Mouse (Mus musculus) liver, embryonic 14.5 days (tissue): ENCODE results near the gene Rfx5. TPM values are rescaled to one million over a fixed set of nuclear protein-coding genes. Genes with fewer than 3 reads are reported as not detected.
"Not testable (repeated sequence)": the region's sequence is repeated elsewhere in the genome, so short reads cannot be mapped to it uniquely, and the experiment has no call there.

Experiments used
- ATAC-seq: fragments of 200-750 bp; cut with Nextera tagmentation; 2 replicates; pipeline ENCODE4 v1.8.0; 2017; ENCODE audit warnings: moderate number of reproducible peaks, mild to moderate bottlenecking, moderate library complexity; ENCODE audit not compliant: insufficient read depth
- DNase-seq, 3 experiments: peaks; one replicate each; pipeline ENCODE4 v3.0.0-alpha.2; 2012 to 2013; ENCODE audit warnings: low read depth in 3 of 3, low spot score in 3 of 3
- H3K27ac ChIP-seq: fragments of 300-500 bp; sonication (generic); 2 replicates; pipeline ENCODE4 v1.5.1; 2014; ENCODE audit warnings: moderate library complexity, mild to moderate bottlenecking, control low read depth, inconsistent platforms
- H3K27me3 ChIP-seq: fragments of 300-500 bp; sonication (generic); 2 replicates; pipeline ENCODE4 v1.6.1; 2014; ENCODE audit warnings: mild to moderate bottlenecking, low read length, moderate library complexity; ENCODE audit not compliant: control insufficient read depth, insufficient read depth
- H3K36me3 ChIP-seq: fragments of 300-500 bp; sonication (generic); replicated peaks from 2 replicates; pipeline ENCODE4 v1.6.1; 2014; ENCODE audit warnings: low read depth; ENCODE audit not compliant: control insufficient read depth, insufficient read depth
- H3K4me1 ChIP-seq, 2 experiments: fragments of 200-500 bp in 1 of 2; fragments of 300-500 bp in 1 of 2; sonication (generic) in 1 of 2; replicated peaks; 2 replicates each; pipeline ENCODE4 v1.6.1; 2012 to 2014; ENCODE audit warnings: antibody characterized with exemption in 1 of 2, inconsistent platforms in 1 of 2, low read length in 1 of 2; ENCODE audit not compliant: control insufficient read depth in 2 of 2, insufficient read depth in 2 of 2
- H3K4me2 ChIP-seq: fragments of 300-500 bp; sonication (generic); 2 replicates; pipeline ENCODE4 v1.6.1; 2014; ENCODE audit warnings: low read depth, mild to moderate bottlenecking, control low read depth, moderate library complexity
- H3K4me3 ChIP-seq, 2 experiments: fragments of 200-500 bp in 1 of 2; fragments of 300-500 bp in 1 of 2; sonication (generic) in 1 of 2; 2 replicates each; pipeline ENCODE4 v1.5.1; 2012 to 2014; ENCODE audit warnings: low read depth in 2 of 2, low read length in 2 of 2, mild to moderate bottlenecking in 2 of 2, control low read depth in 1 of 2, inconsistent platforms in 1 of 2, moderate library complexity in 1 of 2; ENCODE audit not compliant: insufficient read depth in 1 of 2
- H3K9ac ChIP-seq: fragments of 300-500 bp; sonication (generic); replicated peaks from 2 replicates; pipeline ENCODE4 v1.6.1; 2014; ENCODE audit warnings: mild to moderate bottlenecking, control low read depth, moderate library complexity
- H3K9me3 ChIP-seq: fragments of 300-500 bp; sonication (generic); 2 replicates; pipeline ENCODE4 v1.6.1; 2016; ENCODE audit warnings: low read length, mixed read lengths; ENCODE audit not compliant: control insufficient read depth
- CTCF ChIP-seq: IDR thresholded peaks from 2 replicates; pipeline ENCODE4 v1.5.1; 2016; ENCODE audit warnings: antibody characterized with exemption, low read depth, control low read depth
- EP300 ChIP-seq: IDR thresholded peaks from 2 replicates; pipeline ENCODE4 v1.6.1; 2016; ENCODE audit warnings: antibody characterized with exemption, low read depth
- WGBS: fragments of 180-500 bp; shearing (Covaris S2); extraction: QIAGEN DNeasy Blood & Tissue Kit; methylation state at CpG from one replicate; pipeline ENCODE4 v1.1.7; 2014; ENCODE audit not compliant: insufficient replicate concordance; 5-methylcytosine and 5-hydroxymethylcytosine counted together
- polyA plus RNA-seq, 2 experiments: library from polyadenylated mRNA; depleted of rRNA in 1 of 2; stranded (reverse) in 1 of 2; unstranded in 1 of 2; fragments of >200 nt; fragmentation: Nextera tagmentation in 1 of 2; extraction: Ambion mirVana in 1 of 2; gene quantifications; 2 replicates each; pipeline versions ENCODE4 v1.2.1 to v1.2.3; 2012 to 2014

The Rfx5 gene
- polyA plus RNA-seq, 2 experiments: 1.5 to 2.3 TPM

DNA sequence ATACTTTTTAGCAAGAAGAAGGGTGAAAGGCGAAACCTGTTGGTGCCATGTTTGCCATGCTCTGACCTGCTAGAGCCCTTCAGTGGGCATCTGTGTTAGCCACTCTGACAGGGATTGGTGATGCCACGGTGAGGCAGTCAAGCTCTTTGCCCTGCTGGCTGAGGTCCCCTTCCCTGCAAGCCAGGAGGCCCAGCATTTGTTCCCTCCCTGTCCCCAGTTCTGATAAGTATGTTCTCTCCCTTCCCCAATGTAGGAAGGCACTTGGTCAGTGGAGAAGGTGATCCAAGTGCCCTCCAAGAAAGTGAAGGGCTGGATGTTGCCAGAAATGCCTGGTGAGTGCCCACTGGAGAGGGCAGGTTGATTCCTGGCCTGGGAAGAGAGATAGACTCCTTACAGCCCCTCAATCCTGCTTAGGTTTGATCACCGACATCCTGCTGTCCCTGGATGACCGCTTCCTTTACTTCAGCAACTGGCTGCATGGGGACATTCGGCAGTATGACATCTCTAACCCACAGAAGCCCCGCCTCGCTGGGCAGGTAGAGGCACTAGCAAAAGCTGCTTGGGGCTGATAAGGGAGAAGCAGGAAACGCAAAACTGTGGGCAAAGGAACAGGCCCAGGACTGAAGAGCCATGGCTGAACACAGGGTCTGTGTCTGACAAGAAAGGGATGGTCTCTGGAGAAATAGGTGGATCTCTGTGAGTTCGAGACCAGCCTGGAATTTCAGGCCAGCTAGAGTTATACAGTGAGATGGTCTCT, 11.5 kb upstream of the Rfx5 start:
- H3K4me3 ChIP-seq, H3K36me3 ChIP-seq, H3K27me3 ChIP-seq, H3K9me3 ChIP-seq: not testable (repeated sequence)
- peak overlapping the region; percentile 83 for H3K27ac ChIP-seq
- peak overlapping the region; percentile 47 for H3K4me2 ChIP-seq
- peak overlapping the region; percentile 31 for H3K9ac ChIP-seq
- DNase-seq (peak; percentile 80 to 81 (median 80)), ATAC-seq (peak; percentile 94)
- peaks cover 12 to 16% of the 10 kb centered on the region in 2 experiments for H3K4me1 ChIP-seq
- 28% methylated on average over 7 of the region's 9 CpGs for WGBS
- TF ChIP-seq EP300: peak; percentile 85

DNA sequence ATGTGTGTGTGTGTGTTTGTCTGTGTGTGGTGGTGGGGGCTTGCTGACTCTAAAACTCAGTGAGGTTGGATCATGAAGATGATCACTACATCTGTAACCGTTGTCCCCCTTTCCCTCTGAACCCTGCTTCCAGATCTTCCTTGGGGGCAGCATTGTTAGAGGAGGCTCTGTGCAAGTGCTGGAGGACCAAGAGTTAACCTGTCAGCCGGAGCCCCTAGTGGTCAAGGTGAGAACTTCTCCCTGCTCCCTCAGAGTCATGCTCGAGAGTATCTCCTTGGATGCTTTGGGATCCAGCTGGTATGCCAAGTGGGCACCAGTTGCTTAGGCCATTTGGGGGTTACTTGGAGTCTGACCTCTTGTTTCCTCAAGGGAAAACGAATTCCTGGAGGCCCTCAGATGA, 10.2 kb upstream of the Rfx5 start:
- not testable (repeated sequence) for DNase-seq, H3K4me3 ChIP-seq, H3K9ac ChIP-seq, H3K9me3 ChIP-seq, H3K4me2 ChIP-seq, H3K36me3 ChIP-seq, H3K27me3 ChIP-seq
- H3K27ac ChIP-seq: peak overlapping the region; percentile 72
- 19% methylated on average over 3 of the region's 4 CpGs for WGBS
- peak; percentile 82 for TF ChIP-seq CTCF
- ATAC-seq: peak; percentile 24; the same call in 1 of the 2 replicates
- H3K4me1 ChIP-seq: peaks cover 12 to 16% of the 10 kb centered on the region in 2 experiments

DNA sequence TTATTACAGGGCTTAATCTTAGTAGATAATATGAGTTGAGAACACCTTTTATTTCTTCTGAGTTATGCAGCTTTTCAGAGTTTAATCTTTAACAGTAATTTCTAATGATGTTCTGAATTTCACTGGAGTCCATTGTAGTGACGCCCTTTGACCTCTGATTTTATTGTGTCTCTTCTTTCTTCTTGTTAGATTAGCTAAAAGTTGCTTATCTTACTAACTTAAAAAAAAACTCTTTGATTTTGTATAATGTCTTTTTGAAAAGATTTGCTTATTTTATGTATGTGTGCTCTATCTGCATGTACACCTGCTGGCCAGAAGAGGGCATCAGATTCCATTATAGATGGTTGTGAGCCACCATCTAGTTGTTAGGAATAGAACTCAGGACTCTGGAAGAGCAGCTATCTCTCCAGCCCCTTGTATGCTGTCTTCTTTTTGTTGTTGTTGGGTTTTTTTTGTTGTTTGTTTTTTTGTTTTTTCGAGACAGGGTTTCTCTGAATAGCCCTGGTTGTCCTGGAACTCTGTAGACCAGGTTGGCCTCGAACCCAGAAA, 5.7 kb upstream of the Rfx5 start:
- Histone ChIP-seq H3K27me3 (no peaks in the 10 kb centered on the region), H3K9me3 (no peaks in the 10 kb centered on the region), H3K4me1 (peaks cover 9 to 11% of the 10 kb centered on the region in 2 experiments), H3K4me2 (no peak overlapping the region), H3K9ac (no peak overlapping the region), H3K36me3 (no peaks in the 10 kb centered on the region), H3K27ac (no peak overlapping the region), H3K4me3 (no peak overlapping the region)
- 52% methylated on average over 3 of the region's 3 CpGs for WGBS
- DNase-seq (no peak), ATAC-seq (no peak)
- TF ChIP-seq EP300: 0 out of 2 replicates have a peak, but pooled peaks have one; percentile 14
- TF ChIP-seq CTCF: peak; percentile 69

DNA sequence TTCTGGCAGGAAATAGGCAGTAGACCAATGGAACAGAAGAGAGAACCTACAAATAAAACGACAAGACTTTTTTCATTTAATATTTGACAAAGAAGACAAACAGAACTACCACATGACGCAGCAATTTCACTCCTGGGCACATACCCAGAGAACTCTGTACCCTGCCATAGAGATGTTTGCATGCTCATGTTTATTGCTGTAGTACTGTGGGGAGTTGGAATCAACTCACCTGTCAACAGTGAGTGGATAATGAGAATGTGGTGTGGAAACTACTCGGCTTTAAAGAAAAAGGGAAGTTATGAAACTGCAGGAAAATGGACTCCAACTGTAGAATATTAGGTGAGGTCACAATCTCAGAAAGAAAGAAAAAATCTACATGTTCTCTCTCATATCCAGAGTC, 4.2 kb upstream of the Rfx5 start:
- Histone ChIP-seq H3K9me3 (no peaks in the 10 kb centered on the region), H3K4me3 (no peak overlapping the region), H3K4me2 (no peak overlapping the region), H3K9ac (no peak overlapping the region), H3K27me3 (no peaks in the 10 kb centered on the region), H3K36me3 (no peaks in the 10 kb centered on the region), H3K27ac (no peak overlapping the region), H3K4me1 (peaks cover 8 to 9% of the 10 kb centered on the region in 2 experiments)
- TF ChIP-seq CTCF (no peak), EP300 (no peak)
- DNase-seq (no peak), ATAC-seq (no peak)
- 34% methylated on average over 3 of the region's 3 CpGs for WGBS

DNA sequence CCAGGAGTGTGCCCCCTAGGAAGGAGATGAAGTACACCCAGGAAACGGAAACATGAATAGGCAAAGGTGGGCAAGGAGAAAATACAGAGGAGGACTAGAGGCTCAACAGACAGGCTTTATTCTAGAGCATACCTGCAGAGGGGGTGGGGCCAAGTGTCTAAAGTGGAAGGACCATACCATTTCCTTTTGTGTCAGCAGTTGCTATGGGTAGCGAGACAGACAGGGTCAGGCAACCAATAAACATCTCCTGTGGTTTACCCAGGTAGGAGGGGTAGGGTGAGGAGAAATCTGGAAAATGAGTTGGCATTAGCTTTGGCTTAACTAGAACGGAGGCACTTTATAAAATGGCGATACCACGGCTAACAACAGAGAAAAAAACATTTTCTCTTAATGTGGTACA, 1.1 kb upstream of the Rfx5 start:
- peak overlapping the region; percentile 96 for H3K4me2 ChIP-seq
- 65% methylated on average over 5 of the region's 5 CpGs for WGBS
- TF ChIP-seq EP300 (no peak), CTCF (no peak)
- H3K36me3 ChIP-seq: no peaks in the 10 kb centered on the region
- H3K4me1 ChIP-seq: peaks cover 8 to 12% of the 10 kb centered on the region in 2 experiments
- H3K27ac ChIP-seq: no peak overlapping the region
- no peak overlapping the region; a peak in 1 of 4 replicates for H3K4me3 ChIP-seq
- DNase-seq: no peak
- H3K9ac ChIP-seq: no peak overlapping the region
- no peak for ATAC-seq
- no peaks in the 10 kb centered on the region for H3K27me3 ChIP-seq
- H3K9me3 ChIP-seq: no peaks in the 10 kb centered on the region
